Mouse (Mus musculus) limb, embryonic 14.5 days (tissue): ENCODE results near the gene Actn4. TPM values are rescaled to one million over a fixed set of nuclear protein-coding genes. Genes with fewer than 3 reads are reported as not detected.
"Not testable (repeated sequence)": the region's sequence is repeated elsewhere in the genome, so short reads cannot be mapped to it uniquely, and the experiment has no call there.

ENCODE experiments used
- ATAC-seq: fragments of 200-750 bp; cut with Nextera tagmentation; 2 replicates; pipeline ENCODE4 v1.8.0; 2017; ENCODE audit warnings: low read depth, moderate number of reproducible peaks, moderate TSS enrichment; ENCODE audit not compliant: low FRiP score
- DNase-seq: peaks from one replicate; pipeline ENCODE4 v3.0.0-alpha.2; 2015; ENCODE audit warnings: low spot score
- H3K27ac ChIP-seq: fragments of 300-500 bp; sonication (generic); replicated peaks from 2 replicates; pipeline ENCODE4 v1.5.1; 2014; ENCODE audit warnings: low read depth, mild to moderate bottlenecking, low read length, moderate library complexity, mixed read lengths
- H3K27me3 ChIP-seq: fragments of 300-500 bp; sonication (generic); 2 replicates; pipeline ENCODE4 v1.6.1; 2014; ENCODE audit warnings: low read length, mixed read lengths; ENCODE audit not compliant: control insufficient read depth, insufficient read depth
- H3K36me3 ChIP-seq: fragments of 300-500 bp; sonication (generic); 2 replicates; pipeline ENCODE4 v1.6.1; 2014; ENCODE audit warnings: mild to moderate bottlenecking, low read length, moderate library complexity, mixed read lengths; ENCODE audit not compliant: control insufficient read depth, insufficient read depth
- H3K4me1 ChIP-seq: fragments of 300-500 bp; sonication (generic); 2 replicates; pipeline ENCODE4 v1.6.1; 2014; ENCODE audit warnings: antibody characterized with exemption, low read length, mixed read lengths; ENCODE audit not compliant: control insufficient read depth, insufficient read depth
- H3K4me2 ChIP-seq: fragments of 300-500 bp; sonication (generic); replicated peaks from 2 replicates; pipeline ENCODE4 v1.6.1; 2014; ENCODE audit warnings: low read depth, mild to moderate bottlenecking, low read length, moderate library complexity; ENCODE audit not compliant: severe bottlenecking
- H3K4me3 ChIP-seq: fragments of 300-500 bp; sonication (generic); replicated peaks from 2 replicates; pipeline ENCODE4 v1.5.1; 2014; ENCODE audit warnings: low read length
- H3K9ac ChIP-seq: fragments of 300-500 bp; sonication (generic); 2 replicates; pipeline ENCODE4 v1.6.1; 2014; ENCODE audit warnings: mild to moderate bottlenecking, low read depth, low read length, moderate library complexity; ENCODE audit not compliant: severe bottlenecking
- H3K9me3 ChIP-seq: fragments of 300-500 bp; sonication (generic); 2 replicates; pipeline ENCODE4 v1.6.1; 2016; ENCODE audit warnings: low read length; ENCODE audit not compliant: control insufficient read depth
- POLR2A ChIP-seq: fragments of 200-500 bp; IDR thresholded peaks from 2 replicates; pipeline ENCODE4 v1.8.0; 2012; ENCODE audit warnings: inconsistent platforms, mild to moderate bottlenecking, moderate library complexity, borderline replicate concordance; ENCODE audit not compliant: insufficient read depth, insufficient read length; ENCODE audit errors: extremely low read depth
- WGBS: fragments of 180-500 bp; shearing (Covaris S2); extraction: QIAGEN DNeasy Blood & Tissue Kit; methylation state at CpG from one replicate; pipeline ENCODE4 v1.1.7; 2014; 5-methylcytosine and 5-hydroxymethylcytosine counted together
- polyA plus RNA-seq, 2 experiments: library from polyadenylated mRNA; depleted of rRNA in 1 of 2; stranded (reverse) in 1 of 2; unstranded in 1 of 2; fragments of >200 nt; fragmentation: Nextera tagmentation in 1 of 2; extraction: Ambion mirVana in 1 of 2; gene quantifications; 2 replicates each; pipeline versions ENCODE4 v1.2.1 to v1.2.3; 2012 to 2014

The Actn4 gene
- polyA plus RNA-seq, 2 experiments, result 268 to 295 TPM

DNA sequence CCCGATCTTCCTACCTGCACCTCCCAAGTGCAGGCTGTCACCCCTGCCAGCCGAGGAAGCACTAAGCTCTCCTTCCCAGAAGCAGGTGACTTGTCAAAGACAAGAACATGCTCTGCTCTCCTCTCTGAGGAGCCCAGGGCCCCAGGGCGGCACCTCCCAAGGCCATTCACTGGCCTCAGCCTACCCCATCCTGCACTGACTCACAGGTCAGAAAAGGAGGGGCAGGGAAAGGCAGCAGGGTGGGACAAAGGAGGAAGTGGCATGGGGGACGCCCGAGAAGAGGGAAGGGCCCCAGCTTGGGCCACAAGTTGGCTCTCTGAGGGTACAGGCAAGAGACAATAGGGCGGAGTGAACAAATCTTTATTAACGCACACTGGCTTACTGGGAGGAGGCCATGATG lies 8.9 kb upstream of the Actn4 start:
- TF ChIP-seq POLR2A, result no peak
- Histone ChIP-seq H3K36me3 (peaks cover 53% of the 10 kb centered on the region), H3K27me3 (no peaks in the 10 kb centered on the region), H3K9me3 (no peaks in the 10 kb centered on the region), H3K4me2 (no peak overlapping the region), H3K4me3 (no peak overlapping the region), H3K27ac (no peak overlapping the region), H3K4me1 (no peaks in the 10 kb centered on the region), H3K9ac (no peak overlapping the region)
- 90% methylated on average over 7 of the region's 7 CpGs for WGBS
- ATAC-seq (no peak), DNase-seq (no peak)

GRCm38 (mm10) chr7:28969672-28970394 lies 7.7 kb upstream of the Actn4 start:
- no peaks in the 10 kb centered on the region for H3K9me3 ChIP-seq
- ATAC-seq (0 out of 2 replicates have a peak, but pooled peaks have one; percentile 15), DNase-seq (no peak)
- no peak overlapping the region for H3K27ac ChIP-seq
- H3K27me3 ChIP-seq, result no peaks in the 10 kb centered on the region
- H3K9ac ChIP-seq, result no peak overlapping the region
- no peak overlapping the region for H3K4me2 ChIP-seq
- no peak for TF ChIP-seq POLR2A
- no peaks in the 10 kb centered on the region for H3K4me1 ChIP-seq
- 73% methylated on average over 12 of the region's 12 CpGs for WGBS
- H3K36me3 ChIP-seq, result peaks cover 48% of the 10 kb centered on the region
- no peak overlapping the region for H3K4me3 ChIP-seq

DNA sequence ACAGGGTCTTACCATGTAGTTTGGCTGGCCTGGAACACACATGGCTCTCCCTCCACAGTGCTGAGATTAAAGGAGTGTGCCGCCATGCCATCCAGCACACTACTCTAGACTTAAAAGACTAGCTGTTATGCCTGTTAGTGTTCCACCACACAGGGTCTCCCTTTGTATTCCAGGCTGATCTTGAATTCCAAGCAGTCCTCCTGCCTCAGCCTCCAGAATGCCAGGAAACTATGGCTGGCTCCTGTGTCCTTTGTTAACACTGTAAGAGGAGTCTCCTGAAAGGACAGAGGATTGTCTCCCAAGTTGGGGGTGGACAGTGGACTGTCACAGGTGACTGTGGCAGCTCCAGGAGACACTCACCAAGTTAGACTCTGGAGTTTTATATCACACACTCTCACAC lies 7.1 kb upstream of the Actn4 start:
- 88% methylated on average over 1 of the region's 1 CpGs for WGBS
- DNase-seq (no peak), ATAC-seq (no peak)
- Histone ChIP-seq H3K36me3 (peaks cover 42% of the 10 kb centered on the region), H3K27me3 (no peaks in the 10 kb centered on the region), H3K27ac (no peak overlapping the region), H3K4me2 (no peak overlapping the region), H3K9ac (no peak overlapping the region), H3K9me3 (no peaks in the 10 kb centered on the region), H3K4me1 (no peaks in the 10 kb centered on the region), H3K4me3 (no peak overlapping the region)
- no peak for TF ChIP-seq POLR2A

DNA sequence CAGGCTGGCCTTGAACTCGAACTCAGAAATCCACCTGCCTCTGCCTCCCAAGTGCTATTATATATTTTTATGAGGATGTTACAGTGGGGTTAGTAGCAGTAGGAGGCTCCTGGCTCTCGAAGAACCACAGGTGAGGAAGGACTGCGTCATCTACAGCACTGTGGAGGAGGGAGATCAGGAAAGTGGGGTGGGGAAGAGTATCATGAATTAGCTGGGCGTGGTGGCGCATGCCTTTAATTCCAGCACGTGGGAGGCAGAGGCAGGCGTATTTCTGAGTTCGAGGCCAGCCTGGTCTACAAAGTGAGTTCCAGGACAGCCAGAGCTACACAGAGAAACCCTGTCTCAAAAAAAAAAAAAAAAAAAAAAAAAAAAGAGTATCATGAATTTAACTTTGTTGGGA lies 6.0 kb upstream of the Actn4 start:
- not testable (repeated sequence) for H3K27me3 ChIP-seq, H3K27ac ChIP-seq, H3K9ac ChIP-seq, ATAC-seq, H3K4me3 ChIP-seq, H3K4me2 ChIP-seq, H3K9me3 ChIP-seq, DNase-seq, H3K4me1 ChIP-seq
- peaks cover 31% of the 10 kb centered on the region for H3K36me3 ChIP-seq
- WGBS, result 94% methylated on average over 8 of the region's 8 CpGs

GRCm38 (mm10) chr7:28966751-28967505 lies 4.8 kb upstream of the Actn4 start:
- Histone ChIP-seq H3K4me1 (peaks cover 6% of the 10 kb centered on the region), H3K9ac (no peak overlapping the region), H3K4me2 (no peak overlapping the region), H3K9me3 (no peaks in the 10 kb centered on the region), H3K27ac (no peak overlapping the region), H3K27me3 (no peaks in the 10 kb centered on the region), H3K36me3 (peaks cover 25% of the 10 kb centered on the region), H3K4me3 (no peak overlapping the region)
- TF ChIP-seq POLR2A, result no peak
- ATAC-seq (no peak), DNase-seq (no peak)
- WGBS, result 70% methylated on average over 4 of the region's 4 CpGs
